Mouse (Mus musculus) forebrain, embryonic 14.5 days (tissue): Measurements from ENCODE around the gene Itsn1. TPM values are rescaled to one million over a fixed set of nuclear protein-coding genes. Genes with fewer than 3 reads are reported as not detected.

Experiments
- ATAC-seq: fragments of 200-750 bp; cut with Nextera tagmentation; 2 replicates; pipeline ENCODE4 v1.8.0; 2017; ENCODE audit warnings: mild to moderate bottlenecking, moderate library complexity
- DNase-seq: peaks from one replicate; pipeline ENCODE4 v3.0.0-alpha.2; 2015; ENCODE audit warnings: low spot score
- H3K27ac ChIP-seq: fragments of 300-500 bp; sonication (generic); 2 replicates; pipeline ENCODE4 v1.5.1; 2014; ENCODE audit warnings: low read depth, mild to moderate bottlenecking, control low read depth, low read length, moderate library complexity
- H3K27me3 ChIP-seq: fragments of 300-500 bp; sonication (generic); replicated peaks from 2 replicates; pipeline ENCODE4 v1.6.1; 2014; ENCODE audit warnings: low read length, control low read depth, mixed read lengths; ENCODE audit not compliant: control insufficient read depth, insufficient read depth
- H3K36me3 ChIP-seq: fragments of 300-500 bp; sonication (generic); 2 replicates; pipeline ENCODE4 v1.6.1; 2014; ENCODE audit warnings: low read length, control low read depth; ENCODE audit not compliant: control insufficient read depth, insufficient read depth
- H3K4me1 ChIP-seq: fragments of 300-500 bp; sonication (generic); 2 replicates; pipeline ENCODE4 v1.6.1; 2014; ENCODE audit warnings: antibody characterized with exemption, low read length, control low read depth; ENCODE audit not compliant: control insufficient read depth, insufficient read depth
- H3K4me2 ChIP-seq: fragments of 300-500 bp; sonication (generic); 2 replicates; pipeline ENCODE4 v1.6.1; 2014; ENCODE audit warnings: mild to moderate bottlenecking, control low read depth, low read length
- H3K4me3 ChIP-seq: fragments of 300-500 bp; sonication (generic); 2 replicates; pipeline ENCODE4 v1.5.1; 2014; ENCODE audit warnings: low read depth, low read length, control low read depth
- H3K9ac ChIP-seq: fragments of 300-500 bp; sonication (generic); 2 replicates; pipeline ENCODE4 v1.6.1; 2014; ENCODE audit warnings: mild to moderate bottlenecking, low read length, control low read depth, moderate library complexity
- H3K9me3 ChIP-seq: fragments of 300-500 bp; sonication (generic); replicated peaks from 2 replicates; pipeline ENCODE4 v1.6.1; 2016; ENCODE audit warnings: low read length, control low read depth, mixed read lengths; ENCODE audit not compliant: control insufficient read depth
- WGBS: fragments of 180-500 bp; shearing (Covaris S2); extraction: QIAGEN DNeasy Blood & Tissue Kit; methylation state at CpG from one replicate; pipeline ENCODE4 v1.1.7; 2014; 5-methylcytosine and 5-hydroxymethylcytosine counted together
- polyA plus RNA-seq: library from polyadenylated mRNA; unstranded; fragments of >200 nt; fragmentation: Nextera tagmentation; extraction: Ambion mirVana; gene quantifications from 2 replicates; pipeline ENCODE4 v1.2.1, GENCODE M21; 2014

Gene Itsn1
- polyA plus RNA-seq, 1 experiment from 2014 or later: 54.2 TPM

GRCm38 (mm10) chr16:91822325-91822724 lies 93.2 kb downstream of the Itsn1 start:
- Histone ChIP-seq H3K27ac (no peak overlapping the region), H3K27me3 (no peaks in the 10 kb centered on the region), H3K9me3 (no peaks in the 10 kb centered on the region), H3K9ac (no peak overlapping the region), H3K4me1 (no peaks in the 10 kb centered on the region), H3K36me3 (peaks cover 69% of the 10 kb centered on the region), H3K4me3 (no peak overlapping the region), H3K4me2 (no peak overlapping the region)
- no peak for ATAC-seq
- WGBS: 91% methylated on average over 7 of the region's 7 CpGs
- DNase-seq: no peak

GRCm38 (mm10) chr16:91822759-91823158 lies 93.7 kb downstream of the Itsn1 start:
- Histone ChIP-seq H3K4me3 (no peak overlapping the region), H3K36me3 (peaks cover 69% of the 10 kb centered on the region), H3K27ac (no peak overlapping the region), H3K9ac (no peak overlapping the region), H3K4me1 (no peaks in the 10 kb centered on the region), H3K27me3 (no peaks in the 10 kb centered on the region), H3K9me3 (no peaks in the 10 kb centered on the region), H3K4me2 (no peak overlapping the region)
- 98% methylated on average over 6 of the region's 6 CpGs for WGBS
- DNase-seq (no peak), ATAC-seq (no peak)

GRCm38 (mm10) chr16:91825774-91826325 lies 96.8 kb downstream of the Itsn1 start:
- 80% methylated on average over 9 of the region's 9 CpGs for WGBS
- Histone ChIP-seq H3K4me3 (no peak overlapping the region), H3K9ac (no peak overlapping the region), H3K27ac (no peak overlapping the region), H3K4me1 (no peaks in the 10 kb centered on the region), H3K27me3 (no peaks in the 10 kb centered on the region), H3K4me2 (no peak overlapping the region), H3K36me3 (peaks cover 66% of the 10 kb centered on the region), H3K9me3 (no peaks in the 10 kb centered on the region)
- ATAC-seq (no peak), DNase-seq (no peak)

GRCm38 (mm10) chr16:91826893-91827292 lies 97.8 kb downstream of the Itsn1 start:
- Histone ChIP-seq H3K4me1 (no peaks in the 10 kb centered on the region), H3K9me3 (no peaks in the 10 kb centered on the region), H3K27ac (peak overlapping the region; percentile 24; the same call in 1 of the 2 replicates), H3K9ac (no peak overlapping the region), H3K4me3 (no peak overlapping the region), H3K36me3 (peaks cover 64% of the 10 kb centered on the region), H3K27me3 (no peaks in the 10 kb centered on the region), H3K4me2 (no peak overlapping the region)
- DNase-seq: no peak
- no peak for ATAC-seq
- WGBS: 44% methylated on average over 2 of the region's 2 CpGs

GRCm38 (mm10) chr16:91827456-91827855 lies 98.4 kb downstream of the Itsn1 start:
- peaks cover 58% of the 10 kb centered on the region for H3K36me3 ChIP-seq
- no peaks in the 10 kb centered on the region for H3K9me3 ChIP-seq
- H3K4me2 ChIP-seq: no peak overlapping the region
- H3K9ac ChIP-seq: no peak overlapping the region
- ATAC-seq (no peak), DNase-seq (no peak)
- H3K4me1 ChIP-seq: no peaks in the 10 kb centered on the region
- H3K27me3 ChIP-seq: no peaks in the 10 kb centered on the region
- no peak overlapping the region for H3K4me3 ChIP-seq
- WGBS: 40% methylated on average over 5 of the region's 5 CpGs
- H3K27ac ChIP-seq: no peak overlapping the region

- H3K36me3 ChIP-seq: peaks cover 52% of the 10 kb centered on the region
- WGBS: 91% methylated on average over 7 of the region's 7 CpGs
- ATAC-seq: no peak
These were observed 99.1 kb downstream of the Itsn1 start for GRCm38 (mm10) chr16:91828160-91828559.

GRCm38 (mm10) chr16:91828603-91829002 lies 99.5 kb downstream of the Itsn1 start:
- H3K9ac ChIP-seq: no peak overlapping the region
- no peaks in the 10 kb centered on the region for H3K4me1 ChIP-seq
- H3K36me3 ChIP-seq: peaks cover 51% of the 10 kb centered on the region
- H3K27me3 ChIP-seq: no peaks in the 10 kb centered on the region
- H3K9me3 ChIP-seq: no peaks in the 10 kb centered on the region
- H3K4me3 ChIP-seq: no peak overlapping the region
- no peak for ATAC-seq
- no peak for DNase-seq
- 65% methylated on average over 5 of the region's 5 CpGs for WGBS
- H3K27ac ChIP-seq: no peak overlapping the region
- H3K4me2 ChIP-seq: no peak overlapping the region

More at GRCm38 (mm10) chr16:91828160-91828559, 99.1 kb downstream of the Itsn1 start:
- Histone ChIP-seq H3K9me3 (no peaks in the 10 kb centered on the region), H3K27me3 (no peaks in the 10 kb centered on the region), H3K4me3 (no peak overlapping the region), H3K9ac (no peak overlapping the region), H3K4me2 (no peak overlapping the region), H3K27ac (no peak overlapping the region), H3K4me1 (no peaks in the 10 kb centered on the region)
- no peak for DNase-seq

GRCm38 (mm10) chr16:91829121-91829520 lies 100.0 kb downstream of the Itsn1 start:
- Histone ChIP-seq H3K27me3 (no peaks in the 10 kb centered on the region), H3K27ac (no peak overlapping the region), H3K4me1 (no peaks in the 10 kb centered on the region), H3K9me3 (no peaks in the 10 kb centered on the region), H3K9ac (no peak overlapping the region), H3K4me2 (no peak overlapping the region), H3K36me3 (peaks cover 48% of the 10 kb centered on the region), H3K4me3 (no peak overlapping the region)
- ATAC-seq: no peak
- 78% methylated on average over 5 of the region's 5 CpGs for WGBS
- DNase-seq: no peak

GRCm38 (mm10) chr16:91830260-91830659 lies 101.2 kb downstream of the Itsn1 start:
- WGBS: 75% methylated on average over 23 of the region's 23 CpGs
- no peak overlapping the region for H3K4me3 ChIP-seq
- H3K4me1 ChIP-seq: no peaks in the 10 kb centered on the region
- H3K27ac ChIP-seq: no peak overlapping the region
- H3K4me2 ChIP-seq: no peak overlapping the region
- H3K27me3 ChIP-seq: no peaks in the 10 kb centered on the region
- DNase-seq (no peak), ATAC-seq (no peak)
- peaks cover 48% of the 10 kb centered on the region for H3K36me3 ChIP-seq
- no peak overlapping the region for H3K9ac ChIP-seq
- H3K9me3 ChIP-seq: no peaks in the 10 kb centered on the region
